Mouse (Mus musculus) c-Kit-positive CD71-positive TER-119-negative erythroid progenitor cells, embryonic 14.5 days (primary cell): ENCODE measurements around the gene Lrrc75b.
"Not testable (repeated sequence)": the region's sequence is repeated elsewhere in the genome, so short reads cannot be mapped to it uniquely, and the experiment has no call there.

ENCODE experiments used
- DNase-seq: peaks from one replicate; pipeline ENCODE4 v3.0.0-alpha.2; 2013; ENCODE audit warnings: low read depth

The Lrrc75b gene

DNA sequence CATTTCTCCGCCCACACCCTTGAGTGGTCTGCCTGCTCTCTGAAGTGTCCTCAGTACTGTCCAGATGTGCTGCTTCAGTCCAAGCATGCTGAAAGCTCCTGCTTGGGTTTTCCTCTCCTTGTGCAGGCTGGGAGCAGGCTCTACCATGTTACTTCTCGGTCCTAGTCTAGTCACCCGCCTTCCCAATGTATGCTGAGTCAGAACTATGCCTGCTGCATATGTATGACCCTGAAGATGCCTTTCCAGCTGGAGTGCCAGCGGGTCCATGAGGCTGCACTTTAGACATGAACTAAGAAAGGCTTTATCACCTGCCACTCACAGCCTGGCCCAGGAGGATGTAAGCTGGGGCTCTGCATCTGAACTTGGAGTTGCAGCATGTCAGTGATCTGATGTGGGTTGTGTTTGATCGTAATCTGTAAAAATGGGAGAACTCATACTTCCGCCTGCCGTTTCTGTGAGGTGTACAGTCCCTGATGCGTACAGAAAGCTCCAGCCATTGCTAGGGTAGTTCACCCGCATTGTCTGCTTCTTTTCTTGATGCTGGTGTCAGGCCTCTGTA, 28.5 kb downstream of the Lrrc75b start:
- DNase-seq = no peak

DNA sequence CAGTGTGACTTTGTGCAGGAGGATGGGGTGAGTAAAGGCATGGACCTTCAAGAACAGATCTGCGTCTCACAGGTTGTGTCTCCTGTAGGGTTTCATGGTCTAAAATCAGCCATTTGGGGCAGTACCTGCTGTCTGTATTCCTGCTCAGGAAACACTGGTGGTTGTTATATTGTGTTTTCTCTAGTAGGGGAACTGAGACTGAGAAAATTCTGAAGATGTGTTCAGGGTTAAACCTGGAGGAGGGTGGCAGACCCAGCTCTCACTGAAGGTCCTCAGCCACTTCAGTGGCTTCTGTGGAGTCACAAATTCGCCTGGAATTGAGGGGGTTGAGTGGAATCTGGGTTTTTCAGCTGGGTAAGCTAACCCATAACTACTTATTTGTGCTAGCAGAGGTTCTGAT, 29.8 kb downstream of the Lrrc75b start:
- DNase-seq = no peak

DNA sequence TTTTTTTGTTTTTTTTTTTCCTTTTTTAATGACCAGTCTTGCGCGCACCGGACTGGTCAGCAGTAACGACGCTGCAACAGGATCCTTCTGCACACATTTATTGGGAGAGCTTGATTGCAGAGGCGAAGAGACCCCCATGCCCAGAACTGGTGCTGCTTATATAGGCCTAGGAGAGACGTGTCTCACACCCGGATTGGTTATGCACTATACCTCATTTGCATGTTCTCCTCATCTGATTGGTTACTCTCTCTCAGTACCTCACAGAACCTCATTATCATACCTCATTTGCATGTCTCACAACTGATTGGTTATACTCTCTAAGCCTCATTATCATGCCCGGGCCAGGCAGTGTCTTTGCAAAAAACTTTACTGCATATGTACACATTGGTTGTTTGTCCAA, 34.7 kb downstream of the Lrrc75b start:
- not testable (repeated sequence) for DNase-seq

DNA sequence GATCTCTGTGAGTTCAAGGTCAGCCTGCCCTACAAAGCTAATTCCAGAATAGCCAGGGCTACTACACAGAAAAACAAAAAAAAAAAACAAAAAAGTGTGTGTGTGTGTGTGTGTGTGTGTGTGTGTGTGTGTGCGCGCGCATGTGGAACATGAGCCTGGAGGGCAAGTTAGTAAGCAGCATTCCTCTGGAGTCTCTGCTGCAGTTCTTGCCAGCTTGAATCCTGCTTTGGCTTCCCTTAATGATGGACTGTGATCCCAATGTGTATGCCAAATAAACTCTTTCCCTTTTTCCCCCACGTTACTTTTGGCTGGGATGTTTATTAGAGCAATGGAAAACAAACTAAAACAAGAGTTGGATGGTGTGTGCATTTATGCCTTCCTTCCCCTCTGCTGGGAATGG, 38.5 kb downstream of the Lrrc75b start:
- DNase-seq = no peak

DNA sequence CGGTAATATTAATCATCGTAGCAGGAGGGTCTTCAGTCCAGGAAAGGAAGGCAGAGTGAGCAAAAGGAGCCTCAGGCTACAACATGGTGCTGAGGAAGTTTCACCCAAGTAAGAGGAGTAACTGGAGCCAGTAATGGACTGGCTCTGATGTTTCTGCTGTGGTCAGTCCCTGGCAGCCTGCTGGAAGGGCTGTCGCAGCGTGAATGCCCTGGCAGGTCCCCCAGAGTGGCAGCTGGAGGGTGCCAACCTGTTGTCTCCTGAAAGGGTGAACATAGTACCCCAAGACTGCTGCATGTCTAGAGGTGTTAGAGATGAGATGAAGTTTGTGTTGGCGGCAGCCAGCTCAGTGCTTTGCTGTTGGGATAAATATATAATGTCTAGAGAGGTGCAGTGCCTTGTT, 39.5 kb downstream of the Lrrc75b start:
- no peak for DNase-seq

DNA sequence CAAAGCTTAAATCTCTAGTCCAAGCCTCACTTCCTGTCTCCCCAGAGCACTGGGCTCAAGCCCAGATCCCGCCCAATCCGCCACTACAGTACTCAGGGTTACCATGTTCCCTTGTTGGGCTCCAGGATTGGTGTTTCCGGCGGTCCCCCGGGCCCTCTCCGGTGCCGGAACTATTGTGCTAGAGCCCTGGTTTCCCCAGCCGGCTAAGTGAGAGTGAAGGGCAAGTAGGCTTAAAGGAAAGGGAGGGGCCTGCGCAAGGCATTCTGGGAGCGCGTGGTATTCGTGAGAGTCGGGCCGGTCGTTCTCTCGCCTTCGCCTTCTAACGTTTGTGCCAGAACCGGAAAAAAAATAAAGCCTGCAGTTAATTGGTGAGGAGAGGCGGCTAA, 42.4 kb downstream of the Lrrc75b start, which contains the start of gene Gucd1:
Gene Gucd1, minus strand, starts transcription at position 215 of the 386 bp plus-strand sequence.
- peak; percentile 96 for DNase-seq

DNA sequence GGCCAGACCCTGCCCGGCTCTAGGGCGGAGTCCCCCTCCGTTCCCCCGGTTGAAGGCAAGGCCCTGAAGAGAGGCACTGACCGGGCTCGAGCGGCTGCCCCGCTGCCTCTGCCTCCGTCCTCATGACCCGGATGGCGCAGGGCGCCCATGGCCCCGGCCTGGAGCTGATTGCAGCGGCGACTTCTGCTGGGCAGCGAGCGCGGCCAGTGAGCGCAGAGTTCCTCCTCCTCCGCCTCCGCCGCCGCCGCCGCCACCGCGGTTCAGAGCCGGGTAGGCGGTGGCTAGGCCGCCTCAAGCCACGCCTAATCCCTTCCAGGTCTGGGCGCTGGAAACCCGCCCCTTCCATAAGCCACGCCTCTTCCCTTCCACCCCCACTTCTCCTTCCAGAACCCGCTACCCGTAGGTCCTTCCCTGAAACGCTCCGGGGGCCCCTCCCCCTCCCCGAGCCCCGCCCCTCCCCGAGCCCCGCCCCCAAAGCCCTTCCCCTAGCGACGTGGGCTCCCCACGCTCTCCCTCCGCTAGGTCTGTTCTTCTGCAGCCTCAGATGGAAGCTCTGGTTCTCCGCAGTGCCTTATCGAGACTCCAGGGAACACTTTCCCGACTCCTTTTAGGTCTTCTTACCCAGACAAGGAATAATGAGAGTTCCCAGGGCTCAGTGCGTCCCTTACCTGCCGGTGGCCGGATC, 42.9 kb downstream of the Lrrc75b start, which contains the start of gene Snrpd3:
Gene Snrpd3, plus strand, starts transcription at position 479 of the 685 bp plus-strand sequence.
- peak; percentile 97 for DNase-seq

DNA sequence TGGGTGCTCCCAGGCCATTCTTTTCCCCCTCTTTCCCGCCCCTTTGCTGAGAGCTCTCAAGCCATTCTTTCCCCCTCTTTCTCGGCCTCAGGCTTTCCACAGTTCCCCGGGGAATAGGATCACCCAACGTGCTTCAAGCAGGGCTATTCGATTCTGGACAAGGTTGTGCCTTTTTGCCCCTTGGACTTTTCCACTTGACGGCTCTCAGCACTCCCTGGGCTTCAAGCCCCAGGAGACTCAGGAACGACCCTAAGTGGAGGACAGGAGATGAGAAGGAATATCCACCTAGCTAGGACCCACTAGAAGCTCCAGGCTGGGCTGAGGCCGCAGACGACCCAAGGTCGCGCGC, 43.4 kb downstream of the Lrrc75b start:
- DNase-seq = peak; percentile 19

DNA sequence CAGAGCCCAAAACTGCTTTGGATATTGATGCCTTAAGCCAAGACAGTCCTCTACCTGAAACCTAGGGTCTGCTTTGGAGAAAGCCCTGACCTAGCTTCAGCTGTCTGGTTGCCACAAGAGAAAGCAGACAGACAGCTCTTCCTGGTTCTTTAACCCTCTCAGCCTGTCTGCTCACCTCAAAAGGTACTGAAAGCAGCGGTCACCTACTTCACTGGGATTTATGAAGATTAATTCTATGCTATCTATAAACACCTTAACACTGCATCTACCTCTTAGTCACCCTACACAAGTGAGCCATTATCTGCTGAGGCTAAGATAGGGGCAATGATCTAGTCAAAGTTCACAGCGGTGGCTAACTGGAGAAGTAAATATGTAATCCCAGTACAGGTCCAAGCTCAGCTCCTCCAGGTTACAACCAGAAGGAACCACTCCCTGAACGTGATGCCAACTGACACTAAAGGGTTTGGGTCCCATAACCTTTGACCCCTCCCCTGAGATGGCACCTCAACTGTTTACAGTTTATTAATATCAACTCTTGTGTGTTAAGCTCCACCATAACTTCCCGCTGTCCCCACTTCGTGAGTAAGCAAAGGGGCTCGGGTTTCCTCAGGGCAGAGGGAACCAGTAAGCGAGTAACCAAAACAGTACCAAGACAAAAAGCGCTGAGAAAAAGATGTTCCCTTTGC, 43.9 kb downstream of the Lrrc75b start:
- DNase-seq = peak; percentile 27

DNA sequence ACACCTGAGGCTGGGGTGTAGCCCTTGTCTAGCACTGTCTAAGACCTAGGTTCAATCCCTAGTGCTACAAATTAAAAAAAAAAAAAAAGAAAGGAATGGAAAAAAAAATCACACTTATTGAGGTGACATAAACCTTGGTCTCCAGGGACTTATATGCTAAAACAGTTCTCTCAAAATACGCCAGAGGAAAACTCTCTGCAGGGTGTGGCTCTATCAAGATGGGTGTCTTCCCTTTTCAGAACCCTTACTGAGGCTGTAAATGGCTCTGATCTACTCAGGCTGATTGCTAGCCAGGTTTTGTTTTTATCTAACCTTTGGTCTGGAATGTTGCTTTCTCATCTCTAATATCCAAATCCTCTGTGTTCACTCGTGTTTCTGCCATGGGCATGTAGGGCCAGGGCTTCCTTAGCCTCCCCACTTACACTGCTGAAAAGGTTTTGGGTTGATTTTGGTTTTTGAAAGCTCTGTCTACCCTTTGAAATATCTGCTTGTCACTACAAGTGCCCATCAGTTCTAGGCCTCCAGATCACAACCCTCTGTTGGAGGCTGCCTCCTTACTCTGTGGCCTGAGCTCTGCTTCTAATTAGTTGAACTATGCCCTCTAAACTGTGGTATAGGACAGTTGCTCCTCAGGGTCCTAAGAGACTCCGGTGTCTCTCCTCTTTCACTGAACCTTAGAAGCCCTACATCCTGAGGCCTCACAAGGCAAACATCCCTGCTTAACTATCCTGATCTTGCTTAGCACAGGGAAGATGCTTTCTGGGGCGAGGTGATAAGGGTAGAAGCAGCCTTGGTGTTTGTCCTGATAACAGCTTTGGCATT, 44.7 kb downstream of the Lrrc75b start:
- DNase-seq = peak; percentile 78

DNA sequence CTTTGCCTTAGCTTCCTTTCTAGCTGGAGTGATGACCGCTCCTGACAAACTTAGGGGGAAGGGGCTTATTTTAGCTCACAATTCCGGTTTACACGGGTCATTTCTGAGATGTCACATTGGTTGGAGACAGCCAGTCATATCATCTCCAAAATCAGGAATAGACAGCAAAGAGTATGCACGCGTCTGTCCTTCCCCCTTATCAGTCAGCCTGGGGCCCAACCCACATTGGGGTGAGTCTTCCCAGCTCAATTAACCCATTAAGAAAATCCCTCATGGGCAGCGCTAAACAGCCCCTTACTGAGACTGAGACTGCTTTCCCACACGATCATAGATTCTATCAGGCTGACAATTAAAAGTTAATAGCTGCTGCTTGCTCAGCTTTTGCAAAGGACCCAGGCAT, 45.8 kb downstream of the Lrrc75b start:
- peak; percentile 55 for DNase-seq

DNA sequence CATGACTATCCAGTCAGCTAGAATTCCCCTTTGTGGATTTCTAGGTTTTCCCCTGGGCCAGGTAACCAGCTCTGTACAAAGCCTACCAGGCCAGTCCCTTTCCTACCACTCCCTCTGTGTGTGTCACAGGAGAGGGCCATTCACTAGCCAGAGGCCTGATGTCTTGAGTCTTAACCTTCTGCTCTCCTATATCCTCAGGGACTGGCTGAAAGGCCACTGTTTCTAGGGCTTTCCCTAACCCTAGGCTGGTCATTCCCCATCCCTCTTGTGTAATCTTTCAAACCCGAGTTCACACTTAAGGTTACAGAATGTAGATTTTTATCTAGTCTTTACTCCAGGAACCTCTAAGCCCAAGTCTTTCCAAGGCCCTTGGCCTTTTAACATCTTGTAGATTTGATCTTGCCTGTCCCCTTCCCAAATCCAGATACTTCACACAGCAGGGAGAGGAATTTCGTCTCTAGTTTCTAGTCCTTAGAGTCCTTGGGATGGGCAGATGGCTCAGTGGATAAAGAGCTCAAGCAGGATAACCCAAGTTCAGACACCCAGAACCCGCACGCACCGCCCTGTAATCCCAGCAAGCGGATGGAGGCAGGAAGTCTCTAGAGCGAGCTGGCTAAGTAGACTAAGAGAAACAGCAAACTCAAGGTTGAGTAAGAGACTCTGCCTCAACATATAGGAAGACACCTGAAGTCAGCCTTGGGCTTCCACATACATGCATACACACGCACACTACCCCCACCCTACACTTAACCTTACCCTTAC, 46.6 kb downstream of the Lrrc75b start:
- no peak for DNase-seq

DNA sequence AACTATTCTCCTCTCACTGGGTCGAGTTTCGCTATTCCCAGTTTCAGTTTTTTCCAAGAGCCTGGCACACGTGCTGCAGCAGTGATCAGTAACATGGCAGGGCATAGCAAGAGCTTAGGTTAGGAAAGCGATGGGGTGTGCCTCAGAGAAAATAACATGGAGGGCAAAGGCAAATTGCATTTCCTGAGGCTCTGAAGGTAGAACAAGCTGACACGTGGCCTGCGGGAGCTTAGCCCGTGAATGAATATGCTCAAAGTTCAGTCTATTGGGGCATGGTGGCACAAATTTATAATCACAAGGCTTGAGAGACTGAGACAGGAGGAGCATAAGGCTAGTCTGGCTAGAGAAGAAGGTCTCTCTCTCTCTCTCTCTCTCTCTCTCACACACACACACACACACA, 47.3 kb downstream of the Lrrc75b start:
- no peak for DNase-seq

DNA sequence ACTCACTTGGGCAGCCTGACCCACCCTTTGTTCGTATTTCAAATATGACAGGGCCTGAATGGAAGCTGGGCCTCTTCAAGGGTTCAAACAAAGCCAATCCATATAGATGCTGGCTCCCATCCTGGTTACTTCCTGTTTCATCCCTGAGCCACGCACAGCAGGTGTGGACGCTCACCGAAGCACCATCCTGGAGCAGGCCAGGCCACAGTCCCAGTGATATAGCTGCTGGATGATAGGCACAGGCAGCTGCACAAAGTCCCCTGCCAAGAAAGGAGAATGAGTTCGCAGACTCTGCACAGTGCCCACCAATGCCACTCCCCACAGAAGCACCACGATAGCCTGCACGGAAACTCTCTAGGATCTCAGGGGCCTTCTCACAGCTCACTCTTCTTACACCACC, 48.2 kb downstream of the Lrrc75b start:
- no peak for DNase-seq

DNA sequence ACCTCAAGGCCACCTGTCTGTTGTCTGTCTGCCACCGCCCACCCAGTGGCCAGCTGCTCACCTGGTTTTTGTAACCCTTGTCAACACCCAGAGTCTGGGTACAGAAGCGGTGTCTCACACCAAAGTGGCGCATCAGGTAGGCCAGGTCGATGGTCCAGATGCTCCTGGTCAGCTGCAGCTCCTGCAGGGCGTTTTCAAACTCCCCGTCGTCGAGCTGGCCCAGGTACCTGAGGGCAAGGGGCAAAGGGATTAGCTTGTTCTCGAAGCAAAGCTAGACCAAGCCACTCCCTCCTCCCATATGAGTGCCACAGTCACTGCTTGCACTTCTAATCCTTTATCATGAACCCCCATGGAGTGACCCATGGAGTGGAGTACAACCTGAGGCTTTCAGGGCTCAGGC, 49.1 kb downstream of the Lrrc75b start:
- no peak for DNase-seq

DNA sequence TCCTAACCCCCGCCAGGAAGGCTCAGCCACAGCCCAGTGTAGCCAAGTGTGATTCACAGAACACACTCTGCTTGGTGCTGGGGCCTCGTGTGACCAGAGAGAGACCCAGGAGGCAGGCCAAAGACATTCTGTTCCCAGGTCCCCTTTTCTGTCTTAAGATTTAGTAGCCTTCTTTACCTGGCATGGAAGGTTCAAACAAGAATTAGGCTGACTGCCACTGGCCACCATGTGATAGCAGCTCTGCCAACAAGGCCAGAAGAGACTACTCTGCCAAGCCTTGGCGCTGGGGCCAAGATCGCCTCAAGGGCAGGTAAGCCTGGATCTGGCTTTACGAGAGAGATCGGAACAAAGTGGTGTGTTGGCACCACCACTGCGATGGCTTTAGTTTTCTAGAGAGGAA, 49.7 kb downstream of the Lrrc75b start:
- DNase-seq = no peak

DNA sequence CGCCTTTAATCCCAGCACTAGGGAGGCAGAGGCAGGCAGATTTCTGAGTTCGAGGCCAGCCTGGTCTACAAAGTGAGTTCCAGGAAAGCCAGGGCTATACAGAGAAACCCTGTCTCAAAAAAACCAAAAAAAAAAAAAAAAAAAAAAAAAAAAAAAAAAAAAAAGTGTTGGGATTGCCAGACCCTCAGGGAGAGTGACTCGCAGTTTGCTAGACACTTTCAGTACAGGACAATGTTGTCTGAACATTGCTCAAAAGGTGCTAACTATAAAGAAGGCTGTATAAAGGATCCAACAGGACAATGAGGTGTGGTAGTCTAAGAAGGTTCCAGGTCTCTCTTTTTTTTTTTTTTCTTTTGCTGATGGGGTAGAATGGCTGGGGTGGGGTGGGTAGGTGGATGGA, 54.2 kb downstream of the Lrrc75b start:
- DNase-seq = not testable (repeated sequence)

DNA sequence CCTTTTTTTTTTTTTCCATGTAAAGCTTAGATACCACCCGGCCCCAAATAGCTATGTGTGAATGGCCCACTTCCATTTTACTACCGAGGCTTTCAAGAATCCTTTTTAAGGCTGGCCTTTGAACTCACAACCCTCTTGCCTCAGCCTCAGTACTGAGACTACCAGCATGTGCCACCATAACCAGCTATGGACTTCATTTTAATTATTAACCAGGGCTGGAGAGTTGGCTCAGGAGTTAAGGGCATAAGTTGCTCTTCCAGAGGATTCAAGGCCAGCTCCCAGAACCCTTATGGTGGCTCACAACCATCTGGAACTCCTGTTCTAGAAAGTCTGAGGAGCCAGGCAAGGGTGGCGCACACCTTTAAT, 55.0 kb downstream of the Lrrc75b start:
- no peak for DNase-seq

DNA sequence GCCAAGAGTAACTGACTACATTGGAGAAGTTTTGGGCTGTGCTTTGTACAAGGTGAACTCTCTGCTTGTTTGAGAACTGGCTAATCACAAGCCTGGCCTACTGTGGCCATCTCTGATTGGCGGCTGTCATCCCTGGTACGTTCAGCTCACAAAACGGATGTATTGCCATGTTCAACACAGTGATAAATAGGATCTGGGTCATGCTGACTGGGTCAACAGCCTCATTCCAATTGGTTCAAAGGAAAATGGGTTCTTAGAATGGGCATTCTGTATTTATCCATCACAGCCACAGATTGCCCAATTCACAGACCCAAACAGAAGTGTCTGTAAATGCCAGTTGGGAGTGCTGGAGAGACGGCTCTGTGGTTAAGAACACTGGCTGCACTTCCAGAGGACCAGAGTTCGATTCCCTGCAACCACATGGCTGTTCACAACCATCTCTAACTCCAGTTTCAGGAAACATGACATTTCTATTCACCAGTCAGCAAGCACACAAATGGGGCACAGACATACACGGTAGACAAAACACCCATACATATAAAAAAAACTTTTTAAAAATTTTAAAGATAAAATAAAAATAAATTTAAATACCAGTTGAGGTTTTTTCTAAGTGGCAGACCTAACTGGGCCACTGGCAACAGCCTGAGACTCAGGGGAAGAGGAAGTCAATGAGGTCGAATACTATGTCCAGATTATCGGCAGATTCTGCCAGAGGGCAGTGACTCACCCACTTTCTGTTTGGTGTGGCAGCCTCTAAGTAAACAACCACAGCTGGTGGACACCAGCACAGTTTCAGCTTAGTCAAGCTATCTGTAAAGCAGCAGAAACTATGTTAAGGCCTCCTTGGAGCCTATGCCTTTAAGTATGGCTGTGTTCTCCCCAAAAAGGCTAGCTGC, 55.6 kb downstream of the Lrrc75b start:
- no peak for DNase-seq

DNA sequence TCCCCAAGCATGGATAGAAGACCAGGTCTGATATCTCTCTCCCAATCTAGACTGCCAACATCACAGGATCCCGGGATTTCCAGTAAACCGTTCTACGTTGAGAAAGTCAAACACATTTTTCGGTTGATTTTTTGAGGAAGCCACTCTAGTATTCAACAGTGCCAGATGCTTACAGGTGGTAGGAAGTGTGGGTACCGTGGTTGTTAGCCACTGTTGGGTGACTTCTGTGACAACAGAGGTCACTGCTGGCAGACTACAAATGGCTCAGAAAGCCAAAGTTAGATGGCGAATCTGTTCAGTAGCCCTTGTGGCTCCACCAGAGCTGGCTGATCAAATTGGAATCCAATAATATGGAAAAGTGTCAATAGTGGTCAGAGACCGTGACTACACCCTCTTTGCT, 56.4 kb downstream of the Lrrc75b start:
- DNase-seq = no peak

DNA sequence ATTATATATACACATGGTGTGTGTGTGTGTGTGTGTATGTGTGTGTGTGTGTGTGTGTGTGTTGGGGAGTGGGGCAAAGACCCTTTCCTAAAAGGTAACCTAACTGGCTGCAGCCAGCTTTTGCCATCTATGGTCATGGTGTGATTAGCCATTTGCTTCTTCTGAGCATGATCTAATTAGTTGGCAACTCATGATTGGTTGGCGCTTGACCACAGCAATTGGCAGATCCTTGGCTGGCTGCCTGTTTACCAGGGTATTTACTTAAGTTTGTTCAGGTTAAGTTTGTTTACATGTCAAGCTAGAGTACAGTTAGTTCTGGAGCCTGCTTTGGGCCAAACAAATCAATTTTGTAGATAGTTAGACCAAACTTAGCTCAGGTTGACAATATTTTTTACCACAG, 58.5 kb downstream of the Lrrc75b start:
- DNase-seq = no peak
